Mouse (Mus musculus) testis, postnatal 14 days (tissue): ENCODE measurements around the gene Camta1.

Experiments
- DNase-seq: peaks from one replicate; pipeline ENCODE4 v3.0.0; 2021; ENCODE audit warnings: low spot score

Gene Camta1

DNA sequence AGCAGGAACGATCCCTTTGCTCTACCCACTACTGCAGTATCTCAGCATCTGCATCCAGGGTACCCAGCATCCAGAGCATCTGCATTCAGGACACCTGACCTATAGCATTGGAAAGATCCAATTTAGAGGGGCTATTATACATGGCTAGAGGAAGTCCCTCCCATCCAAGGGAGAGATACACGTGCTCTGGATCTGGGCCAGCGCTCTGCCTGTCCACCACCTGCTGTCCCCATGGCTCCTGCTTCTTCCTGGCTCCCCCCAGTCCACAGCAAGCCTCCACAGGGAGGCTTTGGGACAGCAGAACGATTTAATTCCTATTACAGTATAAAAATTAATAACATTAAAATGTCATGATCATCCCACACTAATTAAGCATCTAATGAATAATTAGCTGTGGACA, 605.1 kb downstream of the Camta1 start:
- no peak for DNase-seq

GRCm38 (mm10) chr4:151250824-151251223, 610.9 kb downstream of the Camta1 start:
- no peak for DNase-seq

DNA sequence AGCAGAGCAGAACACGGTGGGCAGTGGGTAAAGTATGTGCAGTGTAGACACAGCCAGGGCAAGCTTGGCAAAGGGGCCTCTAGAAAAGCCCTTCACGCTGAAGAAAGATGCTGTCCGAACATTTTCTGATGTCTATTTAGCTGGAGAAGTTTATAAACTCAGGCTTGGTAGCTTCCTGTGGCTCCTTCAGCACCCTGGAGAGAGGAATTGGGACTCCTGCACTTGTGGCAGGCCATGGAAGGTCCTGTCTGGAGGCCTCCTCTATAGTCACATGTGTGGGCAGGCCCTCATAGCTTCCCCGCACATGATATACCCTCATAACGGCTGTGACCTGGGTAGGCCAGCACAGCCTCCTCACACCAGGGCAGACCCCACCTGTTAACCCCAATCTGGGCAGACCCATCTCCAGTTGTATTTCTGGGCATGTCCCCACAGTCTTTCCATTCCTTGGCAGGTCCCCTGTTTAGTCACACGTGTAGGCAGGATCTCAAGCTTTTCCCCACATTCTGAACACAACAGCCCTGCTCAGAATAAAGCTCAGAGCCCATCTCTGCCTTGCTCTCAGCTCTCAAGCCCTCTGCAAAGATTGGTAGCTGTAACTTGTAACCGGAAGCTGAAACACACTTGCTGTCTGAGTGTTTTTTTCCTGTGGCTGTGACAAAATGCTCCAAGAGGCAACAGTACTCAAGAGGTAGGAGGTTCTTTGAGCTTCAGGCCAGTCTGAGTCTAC, 616.4 kb downstream of the Camta1 start:
- DNase-seq, result no peak

DNA sequence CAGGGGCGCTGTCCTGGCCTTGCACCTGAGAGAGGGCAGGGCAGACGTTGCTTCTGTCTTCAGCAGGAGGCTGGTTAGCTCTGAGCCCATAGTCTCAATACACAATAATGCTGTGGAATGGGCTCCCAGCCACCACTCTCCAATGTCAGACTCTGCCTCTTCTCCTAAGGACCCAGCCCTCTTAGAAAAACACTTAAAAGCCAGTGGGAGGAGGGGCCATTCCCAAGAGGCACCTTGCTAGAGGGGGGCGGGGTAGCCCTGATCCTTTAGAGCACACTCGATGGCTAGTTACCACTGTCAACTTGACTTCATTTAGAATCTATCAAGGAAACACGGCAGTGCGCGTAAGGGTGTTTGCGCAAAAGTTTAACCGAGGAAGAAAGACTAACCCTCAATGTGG, 618.2 kb downstream of the Camta1 start:
- DNase-seq, result no peak

- DNase-seq, result no peak
These were observed 618.9 kb downstream of the Camta1 start for GRCm38 (mm10) chr4:151242751-151243150.

GRCm38 (mm10) chr4:151240465-151240864, 621.2 kb downstream of the Camta1 start:
- DNase-seq, result no peak

- DNase-seq, result no peak
These were observed 622.5 kb downstream of the Camta1 start for GRCm38 (mm10) chr4:151238970-151239684.

DNA sequence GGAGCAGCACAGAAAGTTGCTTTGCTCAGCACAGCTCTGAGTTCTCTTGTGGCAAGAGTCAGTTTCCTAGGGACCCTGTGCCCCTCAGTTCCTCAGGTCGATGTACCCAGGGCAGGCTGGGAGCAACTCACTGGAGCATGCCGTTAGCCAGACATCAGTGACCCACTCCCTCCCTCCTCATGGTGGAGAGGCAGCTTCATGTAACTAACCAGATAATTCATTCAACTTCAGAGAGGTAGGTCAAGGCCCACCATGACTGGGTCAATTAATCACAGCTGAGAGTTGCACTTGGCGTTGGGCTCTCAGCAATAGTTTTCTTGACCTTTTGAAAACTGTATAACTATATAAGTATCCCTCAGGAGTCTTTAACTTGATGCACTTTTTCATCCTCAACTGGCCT, 624.2 kb downstream of the Camta1 start:
- no peak for DNase-seq

DNA sequence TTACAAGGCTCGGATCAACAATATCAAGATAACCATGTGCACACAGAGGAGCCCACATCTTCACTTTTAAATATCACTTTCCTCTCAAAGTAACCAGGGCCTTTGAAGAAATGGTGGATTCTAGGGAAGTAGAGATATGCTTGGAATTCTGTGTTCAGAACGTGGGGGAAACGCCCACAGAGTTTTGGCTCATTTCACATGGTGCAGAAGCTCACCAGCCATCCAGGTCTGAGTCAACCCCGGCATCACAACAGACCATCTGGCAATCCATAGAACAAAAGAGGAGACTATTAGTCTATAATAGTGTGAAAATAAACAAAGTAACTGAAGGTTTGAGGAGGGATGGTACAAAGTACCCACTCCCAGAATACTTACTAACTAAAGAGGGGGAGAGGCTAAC, 626.7 kb downstream of the Camta1 start:
- DNase-seq, result no peak

GRCm38 (mm10) chr4:151232028-151232427, 629.6 kb downstream of the Camta1 start:
- peak; percentile 46 for DNase-seq

DNA sequence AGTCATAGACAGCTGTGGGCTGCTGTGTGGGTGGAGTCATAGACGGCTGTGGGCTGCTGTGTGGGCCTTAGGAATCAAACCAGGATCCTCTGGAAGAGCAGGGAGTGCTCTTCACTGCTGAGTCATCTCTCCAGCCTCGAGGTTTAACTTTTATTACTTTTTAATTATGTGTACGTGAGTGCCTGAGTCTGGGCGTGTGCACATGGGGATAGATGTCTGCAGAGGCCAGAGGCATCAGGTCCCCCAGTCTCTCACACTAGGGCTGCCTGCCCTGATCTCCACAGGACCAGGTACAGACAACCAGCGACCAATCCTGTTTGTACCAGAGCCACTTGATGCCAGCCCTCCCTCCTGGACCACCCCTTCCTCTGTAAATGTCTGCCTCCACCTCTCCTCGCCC, 632.6 kb downstream of the Camta1 start:
- no peak for DNase-seq

DNA sequence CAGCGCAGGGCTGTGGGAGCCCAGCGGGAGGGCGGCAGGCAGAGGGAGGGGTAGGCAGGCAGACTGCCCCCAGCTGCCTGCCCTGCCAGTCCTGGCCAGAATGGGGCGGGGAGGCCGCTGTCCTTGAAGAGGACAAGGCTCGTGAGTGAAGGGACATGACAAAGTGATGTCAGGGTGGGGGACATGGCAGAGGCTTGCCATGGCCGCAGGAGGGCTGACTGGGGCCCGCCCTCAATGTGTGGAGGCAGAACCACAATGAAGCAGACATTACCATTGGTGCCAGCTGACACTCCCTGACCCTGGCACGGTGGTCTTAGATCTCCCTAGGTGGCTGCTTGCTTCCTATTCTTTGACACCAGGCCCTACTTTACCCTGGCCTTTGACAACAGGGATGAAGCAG, 635.2 kb downstream of the Camta1 start:
- no peak for DNase-seq

- no peak for DNase-seq
These were observed 637.7 kb downstream of the Camta1 start for GRCm38 (mm10) chr4:151224017-151224416.

GRCm38 (mm10) chr4:151223263-151223996, 638.2 kb downstream of the Camta1 start:
- no peak for DNase-seq

DNA sequence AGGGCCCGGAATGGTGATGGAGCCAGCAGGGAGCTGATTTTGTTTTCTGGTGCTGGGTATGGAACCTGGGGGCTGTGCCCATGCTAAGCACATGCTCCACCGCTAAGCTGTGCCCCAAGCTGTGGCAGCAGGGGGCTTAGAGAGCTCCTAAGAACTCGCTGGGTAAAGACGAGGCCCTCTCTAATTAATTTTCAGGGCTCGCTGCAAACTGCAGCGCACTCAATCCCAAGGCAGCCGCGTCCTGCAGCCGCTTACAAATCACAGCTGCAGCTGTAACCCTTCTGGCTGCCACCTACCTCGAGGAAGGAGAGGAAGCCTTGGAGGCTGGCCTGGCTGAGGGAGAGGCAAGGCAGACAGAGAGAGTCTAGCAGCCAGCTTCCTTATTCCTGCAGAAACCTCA, 639.0 kb downstream of the Camta1 start:
- DNase-seq, result no peak

- peak; percentile 41 for DNase-seq
These were observed 645.0 kb downstream of the Camta1 start for GRCm38 (mm10) chr4:151216553-151217292.

DNA sequence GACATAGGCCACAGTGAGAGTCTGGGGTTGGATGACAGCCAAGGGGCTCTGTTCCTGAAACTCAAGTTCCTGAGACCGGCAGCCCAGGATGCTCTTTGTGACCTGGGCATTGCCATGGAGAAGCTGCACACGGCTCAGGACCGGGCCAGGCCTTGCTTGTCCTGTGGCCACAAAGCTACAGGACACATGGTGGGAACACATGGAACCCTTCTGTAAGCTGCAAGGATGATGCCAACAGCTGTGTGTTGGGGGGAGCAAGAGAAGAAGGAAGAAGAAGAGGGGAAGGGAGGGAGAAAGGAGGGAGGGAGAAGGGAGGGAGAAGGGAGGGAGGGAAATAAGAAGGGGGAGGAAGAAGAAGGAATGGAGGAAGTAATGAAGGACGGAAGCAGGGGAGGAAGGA, 645.8 kb downstream of the Camta1 start:
- DNase-seq, result no peak

DNA sequence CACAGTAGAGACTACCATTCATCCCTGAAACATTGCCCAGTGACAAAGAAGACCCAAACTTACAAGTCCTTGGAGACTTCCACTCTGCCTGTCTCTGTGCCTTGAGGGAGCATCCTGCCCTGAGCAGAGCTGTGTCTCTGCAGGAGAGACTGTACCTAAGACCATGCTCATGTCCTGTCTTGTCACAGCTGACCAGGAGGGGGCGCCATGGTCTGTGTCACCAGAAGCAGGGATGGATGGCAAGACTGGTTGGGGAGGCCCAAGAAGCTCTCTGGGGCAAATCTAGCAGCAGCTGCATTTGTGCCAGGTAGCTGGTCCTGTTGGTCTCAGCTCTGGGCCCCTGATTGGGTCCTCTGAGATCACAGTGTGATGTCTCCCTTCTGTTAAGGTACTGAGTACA, 646.5 kb downstream of the Camta1 start:
- DNase-seq, result peak; percentile 21

DNA sequence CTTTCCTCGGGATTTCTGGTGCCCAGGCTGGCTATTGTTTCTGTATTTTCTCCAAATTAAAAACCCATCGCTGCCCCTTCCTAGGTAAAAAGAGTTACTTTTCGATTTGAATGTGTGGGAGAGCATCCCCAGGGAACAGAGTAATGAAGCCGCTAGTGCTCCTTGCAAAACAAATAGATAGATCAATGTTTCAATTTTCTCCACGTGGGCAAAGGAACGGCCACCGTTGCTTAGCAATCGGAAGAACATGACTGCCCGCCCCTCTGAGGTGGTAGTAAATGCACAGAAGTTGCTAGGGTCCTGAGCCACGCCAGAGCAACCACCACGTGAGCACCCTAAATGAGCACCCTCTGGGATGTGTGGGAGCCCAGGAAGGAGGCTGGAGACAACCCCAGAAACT, 648.2 kb downstream of the Camta1 start:
- peak; percentile 25 for DNase-seq

DNA sequence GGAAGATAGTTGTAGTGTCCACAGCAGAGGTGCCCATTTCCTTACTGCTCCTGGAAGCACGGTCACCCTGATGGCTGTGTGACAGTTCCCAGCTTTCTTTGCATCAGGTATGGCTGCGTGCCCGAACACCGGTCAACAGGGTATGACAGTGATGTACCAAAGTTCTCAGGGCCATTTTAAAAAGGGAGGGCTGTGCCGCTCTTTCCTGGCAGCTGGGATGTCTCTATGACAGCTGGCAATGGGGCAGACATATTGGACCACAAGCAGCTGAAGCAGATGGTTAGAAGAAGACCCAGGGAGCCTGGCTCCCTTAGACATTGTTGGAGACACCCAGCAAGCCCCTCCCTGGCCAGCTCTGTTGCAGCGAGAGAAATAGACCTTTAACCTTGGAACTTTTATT, 649.7 kb downstream of the Camta1 start:
- DNase-seq, result no peak

GRCm38 (mm10) chr4:151207566-151207965, 654.1 kb downstream of the Camta1 start:
- DNase-seq, result no peak

GRCm38 (mm10) chr4:151202891-151203290, 658.8 kb downstream of the Camta1 start:
- DNase-seq, result no peak
